Mouse (Mus musculus) G1E (cell line): Measurements from ENCODE around the gene Mthfd1. TPM values are rescaled to one million over a fixed set of nuclear protein-coding genes. Genes with fewer than 3 reads are reported as not detected.
A peak's percentile ranks its signal among the peaks of the same experiment; 100 is the strongest.

Experiments used
- ATAC-seq: 2 replicates; pipeline ENCODE4 v1.8.0; 2016; ENCODE audit warnings: mild to moderate bottlenecking; ENCODE audit not compliant: insufficient number of reproducible peaks, poor library complexity, low FRiP score, severe bottlenecking; ENCODE audit errors: extremely low read depth
- DNase-seq: peaks from one replicate; pipeline ENCODE4 v3.0.0; 2012; ENCODE audit warnings: low spot score
- H3K27me3 ChIP-seq: 2 replicates; pipeline ENCODE4 v1.6.1; 2012; ENCODE audit warnings: mild to moderate bottlenecking, low read length, inconsistent platforms; ENCODE audit not compliant: insufficient read depth
- H3K36me3 ChIP-seq: replicated peaks from 2 replicates; pipeline ENCODE3; 2012; ENCODE audit warnings: mild to moderate bottlenecking, inconsistent platforms
- H3K4me1 ChIP-seq: 2 replicates; pipeline ENCODE4 v1.6.1; 2012; ENCODE audit warnings: low read depth, low read length, inconsistent platforms, mixed read lengths; ENCODE audit not compliant: insufficient read depth
- H3K4me3 ChIP-seq: 2 replicates; pipeline ENCODE4 v1.5.1; 2012; ENCODE audit warnings: low read depth, mild to moderate bottlenecking, inconsistent platforms, low read length, moderate library complexity, mixed read lengths
- H3K9me3 ChIP-seq: replicated peaks from 2 replicates; pipeline ENCODE4 v1.6.1; 2012; ENCODE audit warnings: inconsistent platforms
- CTCF ChIP-seq: IDR thresholded peaks from 2 replicates; pipeline ENCODE4 v1.5.1; 2012; ENCODE audit warnings: low read depth, low read length, inconsistent platforms, mixed read lengths
- GATA1 ChIP-seq: IDR thresholded peaks from 2 replicates; pipeline ENCODE4 v1.6.1; 2012; ENCODE audit warnings: borderline replicate concordance, low read length, inconsistent platforms, mixed read lengths
- GATA2 ChIP-seq: IDR thresholded peaks from 2 replicates; pipeline ENCODE4 v1.6.1; 2012; ENCODE audit warnings: low read depth, low read length, inconsistent platforms, borderline replicate concordance
- POLR2AphosphoS5 ChIP-seq: IDR thresholded peaks from 2 replicates; pipeline ENCODE4 v1.6.1; 2012; ENCODE audit warnings: low read depth, low read length, inconsistent platforms; ENCODE audit not compliant: insufficient replicate concordance
- TAL1 ChIP-seq: conservative IDR thresholded peaks from 2 replicates; pipeline ENCODE4 v1.6.1; 2012; ENCODE audit warnings: low read depth, low read length, inconsistent platforms, mixed read lengths
- polyA plus RNA-seq: library from polyadenylated mRNA; stranded (reverse); fragments of >175 nt; gene quantifications from 2 replicates; pipeline ENCODE4 v1.2.3, GENCODE M21; 2012
- total RNA-seq, 2 experiments: library from RNA; stranded (forward) in 1 of 2; stranded (reverse) in 1 of 2; fragments of 200-1000 nt in 1 of 2; fragments of >200 nt in 1 of 2; fragmentation: Nextera tagmentation in 1 of 2; gene quantifications; 2 replicates each; pipeline ENCODE4 v1.2.3; 2014 to 2017

Gene Mthfd1
- total and polyA plus RNA-seq, 3 experiments, result 185 to 253 (median 199) TPM

- Histone ChIP-seq H3K9me3 (no peaks in the 10 kb centered on the region), H3K4me3 (peak overlapping the region; percentile 91), H3K36me3 (peaks cover 38% of the 10 kb centered on the region), H3K4me1 (peaks cover 74% of the 10 kb centered on the region), H3K27me3 (no peaks in the 10 kb centered on the region)
- 0 out of 2 replicates have a peak, but pooled peaks have one; percentile 0 for ATAC-seq
- peak; percentile 33 for DNase-seq
- TF ChIP-seq TAL1 (no peak), POLR2AphosphoS5 (peak; percentile 72; the same call in 1 of the 2 replicates)
Measured at GRCm38 (mm10) chr12:76367096-76367995, 112.2 kb downstream of the Mthfd1 start.

- H3K4me1 ChIP-seq, result peaks cover 73% of the 10 kb centered on the region
- peak overlapping the region; percentile 91 for H3K4me3 ChIP-seq
- H3K9me3 ChIP-seq, result no peaks in the 10 kb centered on the region
- no peak for TF ChIP-seq CTCF
- TF ChIP-seq GATA2, result no peak
- TF ChIP-seq GATA1, result no peak
- no peak for ATAC-seq
- H3K27me3 ChIP-seq, result no peaks in the 10 kb centered on the region
- peaks cover 41% of the 10 kb centered on the region for H3K36me3 ChIP-seq
- DNase-seq, result no peak
Measured at GRCm38 (mm10) chr12:76368201-76368789, 113.2 kb downstream of the Mthfd1 start.

- no peak for ATAC-seq
- Histone ChIP-seq H3K4me3 (peak overlapping the region; percentile 91), H3K27me3 (no peaks in the 10 kb centered on the region), H3K9me3 (no peaks in the 10 kb centered on the region), H3K36me3 (peaks cover 38% of the 10 kb centered on the region), H3K4me1 (peaks cover 74% of the 10 kb centered on the region)
- peak; percentile 53 for DNase-seq
- TF ChIP-seq GATA2, result no peak
- no peak for TF ChIP-seq POLR2AphosphoS5
- no peak for TF ChIP-seq GATA1
- no peak for TF ChIP-seq TAL1
- no peak for TF ChIP-seq CTCF
Measured at GRCm38 (mm10) chr12:76368790-76369205, 113.7 kb downstream of the Mthfd1 start.

Other genes starting within 250 kb of the Mthfd1 start
- gene Esr2, start 78.0 kb upstream of the Mthfd1 start, total RNA-seq (2014; fragmentation: Nextera tagmentation), result not detected in 2 replicates
- 0.05 TPM in 1 of 2 replicates, not detected in the other for gene Esr2, start 78.0 kb upstream of the Mthfd1 start, total RNA-seq (2017)
- gene Esr2, start 78.0 kb upstream of the Mthfd1 start, polyA plus RNA-seq, result not detected in 2 replicates
- 5.7 and 6.8 TPM in 2 replicates for gene Tex21, start 8.6 kb upstream of the Mthfd1 start, total RNA-seq (2014; fragmentation: Nextera tagmentation)
- gene Tex21, start 8.6 kb upstream of the Mthfd1 start, total RNA-seq (2017), result 0.66 and 0.81 TPM in 2 replicates
- 0.19 and 0.26 TPM in 2 replicates for gene Tex21, start 8.6 kb upstream of the Mthfd1 start, polyA plus RNA-seq
- 1.1 and 1.4 TPM in 2 replicates for gene Akap5, start 69.6 kb downstream of the Mthfd1 start, total RNA-seq (2014; fragmentation: Nextera tagmentation)
- 1.2 and 1.3 TPM in 2 replicates for gene Akap5, start 69.6 kb downstream of the Mthfd1 start, total RNA-seq (2017)
- 0.08 and 0.20 TPM in 2 replicates for gene Akap5, start 69.6 kb downstream of the Mthfd1 start, polyA plus RNA-seq
- gene Zbtb25, start 114.3 kb downstream of the Mthfd1 start, total RNA-seq (2014; fragmentation: Nextera tagmentation), result 54.4 and 62.5 TPM in 2 replicates
- gene Zbtb25, start 114.3 kb downstream of the Mthfd1 start, total RNA-seq (2017), result 15.5 and 17.5 TPM in 2 replicates
- 12.1 and 12.2 TPM in 2 replicates for gene Zbtb25, start 114.3 kb downstream of the Mthfd1 start, polyA plus RNA-seq
- 24.8 and 27.9 TPM in 2 replicates for gene Zbtb1, start 115.0 kb downstream of the Mthfd1 start, total RNA-seq (2014; fragmentation: Nextera tagmentation)
- 23.1 and 27.2 TPM in 2 replicates for gene Zbtb1, start 115.0 kb downstream of the Mthfd1 start, total RNA-seq (2017)
- 6.4 and 8.8 TPM in 2 replicates for gene Zbtb1, start 115.0 kb downstream of the Mthfd1 start, polyA plus RNA-seq
- gene Hspa2, start 148.9 kb downstream of the Mthfd1 start, total RNA-seq (2014; fragmentation: Nextera tagmentation), result 6.0 and 7.3 TPM in 2 replicates
- gene Hspa2, start 148.9 kb downstream of the Mthfd1 start, total RNA-seq (2017), result 10.7 and 11.3 TPM in 2 replicates
- gene Hspa2, start 148.9 kb downstream of the Mthfd1 start, polyA plus RNA-seq, result 10.3 and 12.0 TPM in 2 replicates
- gene Ppp1r36, start 162.2 kb downstream of the Mthfd1 start, total RNA-seq (2014; fragmentation: Nextera tagmentation), result not detected in 2 replicates
- 0.12 and 0.38 TPM in 2 replicates for gene Ppp1r36, start 162.2 kb downstream of the Mthfd1 start, total RNA-seq (2017)
- not detected in 2 replicates for gene Ppp1r36, start 162.2 kb downstream of the Mthfd1 start, polyA plus RNA-seq